Mouse (Mus musculus): ENCODE data around the gene Arg2. TPM values are rescaled to one million over a fixed set of nuclear protein-coding genes. Genes with fewer than 3 reads are reported as not detected.

The Arg2 gene
- polyA plus RNA-seq (2014; fragmentation: Nextera tagmentation; extraction: Ambion mirVana) = 0.20 and 0.50 TPM in 2 replicates

DNA sequence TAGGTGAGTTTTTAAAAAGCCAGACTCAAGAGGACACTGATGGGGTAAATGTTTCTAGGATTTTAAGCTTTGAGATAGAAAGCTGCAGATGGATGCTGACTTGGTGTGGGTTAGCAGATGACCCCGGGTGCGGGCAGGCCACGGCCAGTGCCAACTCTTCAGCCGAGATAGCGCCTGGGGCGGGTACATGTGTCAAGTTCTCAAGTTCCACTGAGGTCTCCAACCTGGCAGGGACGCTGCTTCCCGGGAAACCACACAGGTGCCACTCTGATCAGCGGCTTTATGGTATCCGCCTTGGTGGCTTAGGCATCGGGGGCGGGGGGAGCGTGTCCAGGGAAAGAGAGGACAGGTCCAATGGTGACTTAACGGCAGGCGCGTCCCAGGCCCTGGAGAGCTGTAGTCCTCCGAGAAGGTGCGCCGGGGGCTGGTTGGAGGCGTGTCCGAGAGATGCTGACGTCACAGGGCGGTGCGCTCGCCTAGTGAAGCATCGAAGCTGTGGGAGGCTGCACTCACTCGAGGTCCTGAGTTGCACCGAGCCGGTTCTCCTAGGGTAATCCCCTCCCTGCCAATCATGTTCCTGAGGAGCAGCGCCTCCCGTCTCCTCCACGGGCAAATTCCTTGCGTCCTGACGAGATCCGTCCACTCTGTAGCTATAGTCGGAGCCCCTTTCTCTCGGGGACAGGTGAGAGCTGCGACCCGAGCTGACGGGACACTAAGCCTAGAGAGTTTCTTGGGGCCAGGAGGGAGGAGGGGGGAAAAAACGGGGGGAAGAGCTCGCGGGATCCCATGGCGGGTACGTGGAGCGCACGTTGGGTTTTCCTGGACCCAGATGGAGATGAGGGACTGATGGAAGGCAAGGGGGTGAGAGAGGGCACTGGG lies at the start of gene Arg2:
TSS of gene Arg2 (plus strand) at position 479 of the 879 bp plus-strand sequence.
- Histone ChIP-seq H3K4me1 (ENCODE audit: control insufficient read depth, insufficient read depth, low read length) (peaks cover 6% of the 10 kb centered on the region; the same call in 1 of the 2 replicates), H3K4me3 (ENCODE audit: low read depth, low read length) (peak within 1 kb of the TSS; percentile 44), H3K9ac (ENCODE audit: low read depth, low read length) (0 out of 2 replicates have a peak within 1 kb of the TSS, but pooled peaks have one; percentile 34), H3K9me3 (replicated peaks; ENCODE audit: control insufficient read depth, low read length) (no peaks in the 10 kb centered on the region), H3K4me2 (peak within 1 kb of the TSS; percentile 87), H3K27me3 (ENCODE audit: control insufficient read depth, insufficient read depth, low read length) (peaks cover 37% of the 10 kb centered on the region), H3K27ac (ENCODE audit: low read depth, low read length) (no peak within 1 kb of the TSS), H3K36me3 (ENCODE audit: control insufficient read depth, insufficient read depth, low read length) (no peaks in the 10 kb centered on the region)
- under 1% methylated on average over 47 of the region's 47 CpGs for WGBS (ENCODE audit: insufficient replicate concordance)
- ATAC-seq (replicated peaks; ENCODE audit: insufficient number of reproducible peaks, low FRiP score, low TSS enrichment) = peak; percentile 74

DNA sequence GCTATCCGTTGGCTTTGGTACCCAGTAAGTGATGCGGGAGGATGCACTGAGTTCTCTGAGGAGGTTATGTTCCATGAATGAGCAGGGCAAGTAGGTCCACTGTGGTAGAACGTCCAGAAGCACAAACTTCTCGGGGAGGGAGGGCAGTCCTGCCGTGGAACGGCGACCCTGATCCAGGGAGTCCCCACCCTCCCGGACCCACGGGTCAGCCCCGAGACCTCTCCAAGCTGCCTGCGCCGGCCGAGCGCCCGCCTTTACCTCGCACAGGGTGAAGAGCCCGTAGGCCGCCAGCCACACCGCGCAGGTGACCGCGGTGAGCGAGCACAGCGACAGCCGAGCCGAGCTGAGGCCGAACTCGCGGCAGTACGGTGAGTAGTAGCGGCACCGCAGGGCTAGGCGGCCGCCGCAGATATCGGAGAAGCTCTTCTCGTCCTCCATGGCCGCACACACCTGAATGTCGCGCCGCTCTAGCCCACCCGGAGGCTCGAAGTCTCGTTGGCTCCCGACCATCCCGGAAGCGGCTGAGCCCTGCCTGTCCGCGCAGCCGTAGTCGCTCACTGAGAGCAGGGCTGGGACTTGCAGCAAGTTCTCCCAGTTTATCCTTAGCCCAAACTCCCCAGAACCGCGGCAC lies 41.3 kb upstream of the Arg2 start, which contains the start of gene Pigh:
TSS of gene Pigh (minus strand) at position 470 of the 631 bp plus-strand sequence.
- Histone ChIP-seq H3K4me2 (peak within 1 kb of the TSS; percentile 72), H3K9me3 (replicated peaks; ENCODE audit: control insufficient read depth, low read length) (no peaks in the 10 kb centered on the region), H3K27me3 (ENCODE audit: control insufficient read depth, insufficient read depth, low read length) (no peaks in the 10 kb centered on the region), H3K4me1 (ENCODE audit: control insufficient read depth, insufficient read depth, low read length) (no peaks in the 10 kb centered on the region; the same call in 1 of the 2 replicates), H3K36me3 (ENCODE audit: control insufficient read depth, insufficient read depth, low read length) (no peaks in the 10 kb centered on the region), H3K4me3 (ENCODE audit: low read depth, low read length) (peak within 1 kb of the TSS; percentile 77), H3K9ac (ENCODE audit: low read depth, low read length) (peak within 1 kb of the TSS; percentile 83), H3K27ac (ENCODE audit: low read depth, low read length) (no peak within 1 kb of the TSS)
- ATAC-seq (replicated peaks; ENCODE audit: insufficient number of reproducible peaks, low FRiP score, low TSS enrichment) = peak; percentile 91
- WGBS (ENCODE audit: insufficient replicate concordance) = under 1% methylated on average over 53 of the region's 53 CpGs

DNA sequence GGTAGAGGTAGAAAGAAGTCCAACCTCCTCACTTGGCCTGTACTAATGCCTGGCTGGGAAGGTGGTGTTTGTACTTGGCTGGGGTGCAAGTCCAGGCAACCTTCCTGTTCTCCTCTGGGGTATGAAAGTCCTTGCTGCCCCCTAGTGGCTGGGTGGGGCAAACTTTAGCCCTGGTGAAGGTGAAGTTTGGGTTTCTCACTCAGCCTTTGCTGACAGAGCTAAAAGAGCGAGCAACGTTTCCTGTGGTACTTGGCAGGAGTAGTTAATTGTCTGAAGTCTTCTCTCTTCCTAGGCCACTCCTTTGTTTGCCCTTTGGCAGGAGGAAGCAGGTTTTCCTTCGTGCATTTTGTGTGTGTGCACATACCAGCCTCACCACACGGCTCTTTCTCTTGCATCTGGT lies 38.0 kb upstream of the Arg2 start:
- H3K27ac ChIP-seq (ENCODE audit: low read depth, low read length) = no peak overlapping the region
- no peaks in the 10 kb centered on the region for H3K36me3 ChIP-seq (ENCODE audit: control insufficient read depth, insufficient read depth, low read length)
- H3K4me2 ChIP-seq = no peak overlapping the region
- 49% methylated on average over 4 of the region's 4 CpGs for WGBS (ENCODE audit: insufficient replicate concordance)
- no peak for ATAC-seq (replicated peaks; ENCODE audit: insufficient number of reproducible peaks, low FRiP score, low TSS enrichment)
- no peaks in the 10 kb centered on the region for H3K9me3 ChIP-seq (replicated peaks; ENCODE audit: control insufficient read depth, low read length)
- H3K4me1 ChIP-seq (ENCODE audit: control insufficient read depth, insufficient read depth, low read length) = no peaks in the 10 kb centered on the region; the same call in 1 of the 2 replicates
- H3K9ac ChIP-seq (ENCODE audit: low read depth, low read length) = no peak overlapping the region
- no peak overlapping the region for H3K4me3 ChIP-seq (ENCODE audit: low read depth, low read length)
- H3K27me3 ChIP-seq (ENCODE audit: control insufficient read depth, insufficient read depth, low read length) = no peaks in the 10 kb centered on the region

DNA sequence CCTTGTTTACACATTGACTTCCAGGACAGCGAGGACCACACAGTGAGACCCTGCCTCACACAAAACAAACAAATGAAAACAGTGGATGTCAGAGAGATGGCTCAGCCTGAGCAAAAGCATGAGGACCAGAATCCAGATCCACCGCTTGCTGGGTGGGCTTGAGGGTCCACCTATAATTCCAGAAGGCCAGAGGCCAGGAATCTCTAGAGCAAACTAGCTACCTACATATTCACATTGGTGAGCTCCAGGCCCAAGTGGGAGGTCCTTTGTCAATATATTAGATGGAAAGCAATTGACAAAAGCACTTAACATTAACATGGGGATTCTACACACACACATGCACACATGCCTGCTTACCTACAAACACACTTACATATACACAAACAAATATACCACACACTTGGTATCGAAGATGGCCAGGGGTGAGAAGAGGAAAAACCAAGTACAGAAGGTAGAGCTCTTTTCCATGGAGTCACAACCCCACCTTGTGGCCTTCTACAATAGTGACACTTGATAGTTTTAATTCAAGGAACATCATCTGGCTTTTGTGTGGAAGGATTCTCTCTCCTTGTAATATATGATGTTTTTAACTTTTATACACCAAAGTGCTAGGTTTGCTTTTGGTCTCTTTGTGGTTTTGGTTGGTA lies 33.3 kb upstream of the Arg2 start:
- H3K4me2 ChIP-seq = no peak overlapping the region
- 51% methylated on average over 3 of the region's 3 CpGs for WGBS (ENCODE audit: insufficient replicate concordance)
- no peaks in the 10 kb centered on the region for H3K27me3 ChIP-seq (ENCODE audit: control insufficient read depth, insufficient read depth, low read length)
- no peak for ATAC-seq (replicated peaks; ENCODE audit: insufficient number of reproducible peaks, low FRiP score, low TSS enrichment)
- H3K4me1 ChIP-seq (ENCODE audit: control insufficient read depth, insufficient read depth, low read length) = no peaks in the 10 kb centered on the region
- H3K9ac ChIP-seq (ENCODE audit: low read depth, low read length) = no peak overlapping the region
- H3K27ac ChIP-seq (ENCODE audit: low read depth, low read length) = no peak overlapping the region
- no peaks in the 10 kb centered on the region for H3K9me3 ChIP-seq (replicated peaks; ENCODE audit: control insufficient read depth, low read length)
- no peak overlapping the region for H3K4me3 ChIP-seq (ENCODE audit: low read depth, low read length)
- H3K36me3 ChIP-seq (ENCODE audit: control insufficient read depth, insufficient read depth, low read length) = no peaks in the 10 kb centered on the region

DNA sequence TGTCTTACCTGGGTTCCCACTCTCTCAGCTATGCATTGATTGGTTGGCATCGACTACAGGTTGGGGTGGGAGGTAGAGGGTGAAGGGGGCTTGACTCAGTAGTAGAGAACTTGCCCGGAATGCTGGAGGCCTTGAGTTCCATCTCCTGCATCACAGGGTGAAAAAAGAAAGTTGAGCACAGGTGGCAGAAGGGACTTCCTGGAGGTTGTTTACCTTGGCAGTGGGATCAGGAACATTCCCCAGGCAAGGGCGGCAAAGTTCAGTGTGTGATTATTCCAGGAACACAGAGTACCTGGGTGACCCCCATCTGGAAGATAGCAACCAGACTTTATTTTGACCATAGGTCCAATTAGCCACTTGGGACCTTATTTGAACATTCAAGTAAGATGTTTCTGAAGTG lies 26.8 kb upstream of the Arg2 start:
- Histone ChIP-seq H3K27ac (ENCODE audit: low read depth, low read length) (no peak overlapping the region), H3K9me3 (replicated peaks; ENCODE audit: control insufficient read depth, low read length) (no peaks in the 10 kb centered on the region), H3K36me3 (ENCODE audit: control insufficient read depth, insufficient read depth, low read length) (no peaks in the 10 kb centered on the region), H3K27me3 (ENCODE audit: control insufficient read depth, insufficient read depth, low read length) (no peaks in the 10 kb centered on the region), H3K4me3 (ENCODE audit: low read depth, low read length) (no peak overlapping the region), H3K4me1 (ENCODE audit: control insufficient read depth, insufficient read depth, low read length) (no peaks in the 10 kb centered on the region), H3K9ac (ENCODE audit: low read depth, low read length) (no peak overlapping the region), H3K4me2 (no peak overlapping the region)
- 61% methylated on average over 3 of the region's 3 CpGs for WGBS (ENCODE audit: insufficient replicate concordance)
- ATAC-seq (replicated peaks; ENCODE audit: insufficient number of reproducible peaks, low FRiP score, low TSS enrichment) = no peak

DNA sequence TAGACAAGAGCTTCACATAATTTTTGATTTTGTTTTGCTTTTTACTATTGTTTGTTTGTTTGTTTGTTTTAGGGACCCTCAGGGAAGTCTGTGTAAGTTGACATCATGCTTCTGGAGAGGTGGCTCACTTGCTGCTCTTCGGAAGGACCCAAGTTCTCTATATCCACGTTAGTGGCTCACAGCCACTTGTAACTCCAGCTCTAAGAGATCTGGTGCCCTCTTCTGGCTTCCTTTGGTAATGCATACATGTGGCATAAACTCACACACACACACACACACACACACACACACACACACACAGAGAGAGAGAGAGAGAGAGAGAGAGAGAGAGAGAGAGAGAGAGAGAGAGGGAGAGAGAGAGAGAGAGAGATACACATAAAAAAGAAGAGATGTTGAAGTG lies 26.0 kb upstream of the Arg2 start:
- ATAC-seq (replicated peaks; ENCODE audit: insufficient number of reproducible peaks, low FRiP score, low TSS enrichment) = no peak
- WGBS (ENCODE audit: insufficient replicate concordance) = 56% methylated on average over 2 of the region's 2 CpGs
- Histone ChIP-seq H3K9me3 (replicated peaks; ENCODE audit: control insufficient read depth, low read length) (no peaks in the 10 kb centered on the region), H3K9ac (ENCODE audit: low read depth, low read length) (no peak overlapping the region), H3K36me3 (ENCODE audit: control insufficient read depth, insufficient read depth, low read length) (no peaks in the 10 kb centered on the region), H3K4me3 (ENCODE audit: low read depth, low read length) (no peak overlapping the region), H3K27ac (ENCODE audit: low read depth, low read length) (no peak overlapping the region), H3K4me2 (no peak overlapping the region), H3K27me3 (ENCODE audit: control insufficient read depth, insufficient read depth, low read length) (no peaks in the 10 kb centered on the region), H3K4me1 (ENCODE audit: control insufficient read depth, insufficient read depth, low read length) (no peaks in the 10 kb centered on the region)

DNA sequence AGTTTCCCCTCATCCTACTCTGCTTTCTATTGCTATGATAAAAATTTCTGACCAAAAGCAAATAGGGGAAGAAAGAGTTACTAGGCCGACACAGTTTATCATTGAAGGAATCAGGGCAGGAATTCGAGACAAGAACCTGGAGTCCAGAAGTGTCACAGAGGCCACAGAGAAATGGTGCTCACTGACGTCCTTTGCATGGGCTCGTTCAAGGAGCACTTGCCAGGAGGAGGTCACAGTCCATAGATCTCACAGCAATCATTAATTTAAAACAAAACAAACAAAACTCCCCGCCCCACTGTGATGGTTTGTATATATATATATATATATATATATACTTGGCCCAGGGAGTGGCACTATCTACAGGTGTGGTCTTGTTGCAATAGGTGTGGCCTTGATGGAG lies 25.3 kb upstream of the Arg2 start:
- no peak overlapping the region for H3K4me2 ChIP-seq
- no peak for ATAC-seq (replicated peaks; ENCODE audit: insufficient number of reproducible peaks, low FRiP score, low TSS enrichment)
- no peaks in the 10 kb centered on the region for H3K27me3 ChIP-seq (ENCODE audit: control insufficient read depth, insufficient read depth, low read length)
- no peak overlapping the region for H3K9ac ChIP-seq (ENCODE audit: low read depth, low read length)
- no peaks in the 10 kb centered on the region for H3K36me3 ChIP-seq (ENCODE audit: control insufficient read depth, insufficient read depth, low read length)
- H3K27ac ChIP-seq (ENCODE audit: low read depth, low read length) = no peak overlapping the region
- no peaks in the 10 kb centered on the region for H3K4me1 ChIP-seq (ENCODE audit: control insufficient read depth, insufficient read depth, low read length)
- no peak overlapping the region for H3K4me3 ChIP-seq (ENCODE audit: low read depth, low read length)
- WGBS (ENCODE audit: insufficient replicate concordance) = 72% methylated on average over 5 of the region's 5 CpGs
- no peaks in the 10 kb centered on the region for H3K9me3 ChIP-seq (replicated peaks; ENCODE audit: control insufficient read depth, low read length)

DNA sequence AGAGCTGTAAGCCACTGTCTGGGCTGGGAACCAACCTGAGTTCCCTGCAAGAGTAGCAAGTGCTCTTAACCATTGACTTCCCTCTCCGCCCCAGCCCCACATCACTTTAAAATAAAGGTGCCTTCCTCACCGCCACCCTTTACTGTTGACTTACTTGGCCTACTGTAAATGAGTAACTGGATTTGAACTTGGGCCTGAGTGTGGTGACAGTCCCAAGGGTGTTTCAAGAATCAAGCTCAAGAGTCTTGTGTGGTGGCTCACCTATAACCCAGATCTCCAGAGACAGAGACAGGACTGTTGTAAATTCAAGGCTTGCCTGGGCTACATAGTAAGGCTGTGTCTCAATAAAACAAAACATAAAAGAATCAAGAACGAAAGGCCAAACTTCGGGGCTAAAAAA lies 11.6 kb upstream of the Arg2 start:
- 78% methylated on average over 4 of the region's 4 CpGs for WGBS (ENCODE audit: insufficient replicate concordance)
- H3K9ac ChIP-seq (ENCODE audit: low read depth, low read length) = no peak overlapping the region
- no peak overlapping the region for H3K27ac ChIP-seq (ENCODE audit: low read depth, low read length)
- no peak for ATAC-seq (replicated peaks; ENCODE audit: insufficient number of reproducible peaks, low FRiP score, low TSS enrichment)
- H3K4me2 ChIP-seq = no peak overlapping the region
- no peak overlapping the region for H3K4me3 ChIP-seq (ENCODE audit: low read depth, low read length)
- no peaks in the 10 kb centered on the region for H3K27me3 ChIP-seq (ENCODE audit: control insufficient read depth, insufficient read depth, low read length)
- H3K9me3 ChIP-seq (replicated peaks; ENCODE audit: control insufficient read depth, low read length) = no peaks in the 10 kb centered on the region
- H3K36me3 ChIP-seq (ENCODE audit: control insufficient read depth, insufficient read depth, low read length) = no peaks in the 10 kb centered on the region
- H3K4me1 ChIP-seq (ENCODE audit: control insufficient read depth, insufficient read depth, low read length) = no peaks in the 10 kb centered on the region

Measured in heart, embryonic 11.5 days (tissue).